Mouse (Mus musculus) frontal cortex, postnatal 36 days (tissue): ENCODE data around the gene Enpp5.

Experiments
- DNase-seq, 2 experiments: peaks; one replicate each; pipeline ENCODE4 v3.0.0; 2022; ENCODE audit warnings: low spot score in 2 of 2

Gene Enpp5

DNA sequence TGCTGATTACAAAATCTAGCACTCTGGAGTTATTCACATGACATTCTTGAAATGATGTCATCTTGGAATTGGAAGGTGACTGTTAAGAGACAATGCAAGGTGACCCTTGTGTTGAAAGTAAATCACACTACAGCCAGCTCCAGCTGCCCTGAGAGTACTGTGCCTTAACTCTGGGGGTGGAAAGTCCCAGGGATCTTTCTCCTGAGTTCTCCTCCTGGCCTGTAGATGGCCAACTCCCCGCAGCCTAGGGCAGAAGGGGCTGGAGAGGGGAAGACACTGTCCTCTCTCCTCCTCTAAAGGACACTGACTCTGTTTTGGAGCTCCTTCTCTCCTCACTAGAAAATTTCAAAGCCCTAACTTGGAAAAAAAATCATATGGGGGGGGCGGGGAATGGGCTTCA lies 12.9 kb downstream of the Enpp5 start:
- DNase-seq = no peak

DNA sequence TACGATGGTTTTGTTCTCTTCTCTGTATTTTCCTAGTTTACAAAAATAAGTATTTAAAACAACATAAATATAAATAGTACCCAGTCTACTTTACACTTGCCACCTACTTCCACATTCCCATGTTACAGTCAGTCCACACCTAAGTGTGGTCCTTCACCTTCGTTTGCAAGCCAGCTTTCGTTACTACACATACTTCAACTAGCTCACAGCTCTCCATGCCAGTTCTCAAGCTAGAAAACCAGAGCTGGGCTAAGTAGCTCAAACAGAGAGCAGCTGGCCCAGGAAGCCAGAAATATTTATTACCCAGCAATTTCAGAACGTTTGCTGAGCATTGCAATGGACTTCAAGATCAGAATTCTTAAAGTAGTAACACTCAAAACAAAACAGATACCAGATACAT lies 21.9 kb downstream of the Enpp5 start:
- no peak for DNase-seq

DNA sequence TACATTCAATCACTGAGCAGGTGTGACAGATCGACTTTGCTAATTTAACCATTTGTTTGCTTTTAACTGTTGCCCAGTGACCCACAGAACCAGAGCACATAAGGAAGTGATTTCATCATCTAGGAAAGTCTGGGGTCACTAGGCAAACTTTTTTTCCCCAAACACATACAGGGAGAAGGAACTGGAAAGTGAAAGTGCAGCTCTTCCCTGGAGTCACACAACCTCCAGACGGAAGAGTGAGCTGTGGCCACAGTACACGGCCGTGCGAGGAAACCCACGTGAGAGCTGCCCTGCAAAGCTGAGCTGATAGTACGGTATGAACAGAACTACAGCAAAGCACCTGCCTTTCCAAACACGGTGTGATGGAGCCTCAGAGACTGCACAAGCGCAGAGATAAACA lies 22.3 kb downstream of the Enpp5 start:
- no peak for DNase-seq

DNA sequence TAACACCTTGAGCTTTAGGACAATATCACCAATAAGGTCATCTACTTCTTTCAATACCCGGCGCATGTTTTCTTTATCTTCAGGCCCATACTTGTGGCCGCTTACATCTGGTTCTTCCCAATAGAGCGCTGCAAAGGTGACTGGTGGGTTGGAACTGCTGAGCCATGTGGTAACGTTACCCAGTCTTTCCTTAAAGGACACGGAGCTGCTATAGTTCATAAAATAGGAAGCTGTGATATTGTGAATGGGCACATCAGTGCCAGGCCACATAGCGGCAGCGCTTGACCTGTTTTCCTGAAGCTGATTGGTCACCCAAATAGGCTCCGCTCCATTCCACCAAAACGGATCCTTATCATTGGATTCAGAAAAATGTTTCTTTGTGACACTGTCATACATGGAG lies 23.3 kb downstream of the Enpp5 start:
- no peak for DNase-seq

DNA sequence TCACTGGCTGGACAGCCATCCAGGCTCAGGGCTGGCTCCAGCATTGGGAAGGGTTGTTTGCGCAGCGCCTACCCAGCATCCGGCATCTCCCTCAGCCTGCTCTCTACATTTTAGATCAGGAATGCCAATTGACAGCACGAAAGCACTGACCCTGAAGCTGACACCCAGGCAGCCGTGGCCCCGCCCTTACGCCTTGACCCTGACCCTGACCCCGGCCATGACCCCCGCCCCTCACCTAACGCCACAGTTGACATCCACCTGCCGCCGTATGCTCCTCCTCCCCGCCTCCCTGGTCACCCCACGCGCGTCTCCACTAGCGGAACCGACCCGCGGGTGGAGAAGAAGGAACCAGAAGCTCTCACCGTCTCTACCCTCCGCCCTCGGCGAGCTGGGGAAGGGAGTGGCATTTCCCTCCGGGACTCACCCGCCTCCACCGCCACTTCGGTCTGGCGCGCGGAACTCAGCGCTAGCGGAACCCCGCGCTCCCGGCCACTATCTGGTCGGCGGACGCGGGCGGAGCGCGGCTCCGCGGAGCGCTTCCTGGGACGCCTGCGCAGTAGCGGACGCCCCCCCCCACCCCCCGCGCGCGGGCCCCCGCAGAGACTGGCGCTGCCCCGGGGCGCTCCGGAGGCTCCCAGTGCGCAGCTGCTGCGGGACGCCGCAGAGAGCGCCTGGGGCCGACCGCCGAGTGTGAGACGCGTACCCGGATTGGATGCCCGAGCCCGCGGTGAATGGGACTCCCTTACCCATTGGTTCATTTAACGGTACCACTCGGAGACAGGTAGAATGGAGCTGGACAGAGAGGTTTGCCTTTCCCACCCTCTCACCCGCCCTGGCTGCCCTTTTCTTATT lies 26.9 kb downstream of the Enpp5 start, which contains the start of gene Enpp4:
Gene Enpp4 (minus strand): TSS at position 523 of the 852 bp plus-strand sequence.
- DNase-seq = peak; percentile 84 to 93

DNA sequence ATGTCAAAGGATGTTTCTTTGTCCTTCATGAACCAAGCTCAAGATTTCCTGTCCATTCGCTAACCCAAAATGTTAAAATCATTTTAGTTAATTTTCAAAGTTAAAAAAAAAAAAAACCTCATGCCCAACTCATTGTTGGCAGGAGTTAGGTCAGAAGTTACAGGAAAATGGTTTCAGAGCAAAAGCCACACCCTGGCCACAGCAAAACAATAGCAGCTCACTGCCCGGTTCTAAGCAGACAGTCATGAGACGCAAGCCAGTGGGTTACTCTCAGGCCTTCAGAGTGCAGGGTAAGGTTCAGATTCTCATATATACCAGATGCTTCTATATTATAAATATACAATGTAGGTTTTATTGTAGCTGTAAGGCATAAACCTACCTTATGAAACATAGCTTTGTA lies 29.7 kb downstream of the Enpp5 start:
- DNase-seq = no peak

DNA sequence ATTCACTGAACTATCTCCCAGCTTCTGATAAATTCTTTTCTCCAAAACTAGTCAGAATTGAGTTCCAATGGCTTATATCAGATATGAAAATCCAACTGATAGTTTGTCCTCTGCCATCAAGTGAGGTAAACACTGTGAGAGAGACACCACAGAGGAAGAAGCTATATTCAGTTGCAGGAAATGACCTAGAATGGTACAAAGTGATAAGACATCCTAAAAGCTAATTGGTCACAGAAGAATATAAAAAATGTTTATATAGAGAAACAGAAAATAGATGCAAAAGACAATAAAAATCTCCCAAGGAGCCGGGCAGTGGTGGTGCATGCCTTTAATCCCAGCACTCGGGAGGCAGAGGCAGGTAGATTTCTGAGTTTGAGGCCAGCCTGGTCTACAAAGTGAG lies 38.0 kb downstream of the Enpp5 start:
- DNase-seq = no peak

DNA sequence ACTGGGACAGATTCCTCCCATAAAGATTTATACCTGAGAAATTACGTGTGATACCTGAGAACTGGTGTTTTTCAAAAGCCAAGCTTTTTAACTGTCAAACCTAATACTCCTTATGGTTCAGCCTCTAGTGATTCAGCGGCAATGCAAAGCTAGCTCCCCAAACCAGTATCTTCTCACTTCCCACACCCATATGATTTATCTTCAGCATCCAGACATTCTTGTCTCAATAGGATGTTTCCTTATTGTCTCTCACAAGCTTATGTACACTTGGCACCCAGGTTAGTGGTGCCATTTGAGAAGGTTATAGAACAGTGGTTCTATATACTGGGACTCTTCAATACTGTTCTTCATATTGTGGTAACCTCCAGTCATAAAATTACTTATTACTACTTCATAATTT lies 39.1 kb downstream of the Enpp5 start:
- DNase-seq = no peak

DNA sequence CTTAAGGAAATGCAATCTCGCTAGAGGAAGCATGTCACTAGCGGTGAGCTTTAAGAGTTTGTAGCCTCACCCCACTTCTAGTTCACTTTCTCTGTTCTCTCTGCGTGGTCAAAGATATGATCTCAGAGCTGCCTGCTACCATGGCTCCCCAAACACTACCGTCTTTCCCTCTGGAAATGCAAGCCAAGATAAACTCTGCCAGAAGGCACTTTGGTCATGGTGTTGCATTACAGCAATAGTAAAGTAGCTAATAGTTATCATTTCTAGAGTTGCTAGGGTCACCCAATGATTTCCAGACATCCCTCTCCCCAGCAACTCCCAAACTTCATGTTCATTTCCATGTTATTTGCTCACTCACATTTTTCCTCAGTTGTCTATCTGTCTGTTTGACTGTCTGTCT lies 39.6 kb downstream of the Enpp5 start:
- no peak for DNase-seq

DNA sequence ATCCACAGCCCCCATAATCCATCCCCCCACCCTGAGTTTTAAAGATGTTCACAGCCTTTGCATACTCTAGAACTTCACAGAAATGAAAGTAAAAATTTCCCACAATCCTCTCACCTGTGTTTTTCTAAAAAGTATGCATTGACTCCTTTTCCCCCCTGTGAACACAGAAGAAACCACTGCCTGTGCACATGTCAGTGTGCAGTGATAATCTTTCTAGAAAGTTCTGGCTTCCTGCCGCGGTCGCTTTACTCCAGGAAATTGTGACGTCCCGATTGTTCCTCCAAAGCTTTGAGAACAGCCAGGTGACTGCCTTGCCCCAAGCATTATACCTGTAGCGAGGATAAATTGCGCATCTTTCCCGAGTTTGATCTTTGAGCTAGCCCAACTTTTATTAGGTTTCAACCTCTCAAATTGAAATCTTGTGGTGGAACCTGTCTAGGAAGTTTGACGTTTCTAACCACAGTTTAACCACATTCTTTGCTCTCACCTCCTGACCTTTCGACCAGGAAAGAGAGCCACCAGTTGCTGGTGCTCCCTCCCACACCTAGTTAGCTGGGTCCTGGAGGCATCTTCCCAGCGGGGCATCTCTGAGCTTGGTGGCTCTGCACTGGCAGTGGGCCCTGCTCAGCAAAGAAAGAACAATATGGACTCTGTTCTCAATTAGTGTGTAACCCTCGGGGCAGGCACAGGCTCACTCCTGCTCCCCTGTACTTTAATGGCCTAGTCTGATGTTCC lies 42.9 kb downstream of the Enpp5 start:
- no peak for DNase-seq

DNA sequence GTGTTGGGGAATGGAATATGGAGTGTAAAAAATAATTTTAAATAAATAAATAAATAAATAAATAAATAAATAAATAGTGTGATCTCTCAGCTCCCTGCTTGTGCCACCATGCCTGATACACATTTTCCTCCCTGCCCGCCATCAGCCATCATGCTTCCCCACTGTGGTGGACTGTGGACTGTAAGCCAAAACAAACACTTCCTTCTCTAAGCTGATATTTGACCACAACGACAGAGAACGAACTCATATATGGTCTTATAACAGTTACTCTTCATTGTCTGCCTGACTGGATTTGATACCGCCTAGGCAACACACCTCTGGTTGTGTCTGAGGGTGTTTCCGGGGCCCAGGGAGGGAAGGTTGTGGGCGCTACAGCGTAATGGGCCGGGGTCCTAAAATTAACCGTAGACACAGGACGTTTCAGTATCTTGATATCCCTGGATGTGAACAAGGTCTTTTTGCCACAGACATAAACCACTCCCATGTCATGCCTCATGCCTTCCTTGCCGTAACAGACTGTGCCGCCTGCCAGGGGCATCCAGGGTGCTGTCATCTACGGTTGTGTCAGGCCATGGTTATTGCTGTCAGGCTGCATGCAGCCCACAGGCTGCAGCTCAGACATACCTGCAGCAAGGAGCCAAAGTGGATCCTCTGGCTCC lies 50.6 kb downstream of the Enpp5 start:
- no peak for DNase-seq

DNA sequence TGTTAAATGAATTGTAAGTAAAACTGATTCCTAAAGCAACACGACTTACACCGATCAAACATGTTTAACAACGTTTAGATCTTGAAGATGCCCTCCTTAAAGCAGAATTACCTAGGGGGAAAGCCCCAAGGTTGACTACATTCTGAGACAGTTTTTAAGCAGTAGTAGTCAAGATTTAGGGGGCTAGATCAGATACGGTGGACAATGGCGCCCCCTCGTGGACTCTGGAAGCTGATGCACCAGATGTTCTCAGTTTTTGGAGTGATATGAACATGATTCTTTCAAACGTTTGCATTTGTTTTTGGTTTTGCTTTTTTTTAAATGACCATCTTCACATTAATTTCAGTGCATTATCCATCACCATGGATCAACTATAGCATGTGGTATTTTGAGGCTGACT lies 51.8 kb downstream of the Enpp5 start:
- peak; percentile 68 to 70 for DNase-seq

DNA sequence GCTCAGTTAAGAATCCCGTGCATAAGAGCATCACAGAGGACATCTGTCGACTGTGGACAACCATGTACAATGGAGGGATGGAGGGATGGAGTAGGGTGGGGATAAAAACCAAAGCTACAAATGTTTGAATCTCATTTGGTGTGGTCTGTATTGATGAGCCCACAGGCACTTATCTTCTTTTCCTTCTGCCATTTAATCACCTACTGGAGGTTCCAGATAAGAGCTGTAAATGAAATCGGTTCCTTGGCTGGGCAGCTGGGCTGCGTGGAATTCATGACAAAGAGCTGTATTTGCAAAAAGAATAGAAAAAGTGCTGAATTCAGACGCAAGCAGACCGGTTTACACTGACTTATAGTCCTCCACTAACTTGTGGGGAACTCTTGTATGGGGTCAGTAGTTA lies 55.5 kb downstream of the Enpp5 start:
- no peak for DNase-seq

DNA sequence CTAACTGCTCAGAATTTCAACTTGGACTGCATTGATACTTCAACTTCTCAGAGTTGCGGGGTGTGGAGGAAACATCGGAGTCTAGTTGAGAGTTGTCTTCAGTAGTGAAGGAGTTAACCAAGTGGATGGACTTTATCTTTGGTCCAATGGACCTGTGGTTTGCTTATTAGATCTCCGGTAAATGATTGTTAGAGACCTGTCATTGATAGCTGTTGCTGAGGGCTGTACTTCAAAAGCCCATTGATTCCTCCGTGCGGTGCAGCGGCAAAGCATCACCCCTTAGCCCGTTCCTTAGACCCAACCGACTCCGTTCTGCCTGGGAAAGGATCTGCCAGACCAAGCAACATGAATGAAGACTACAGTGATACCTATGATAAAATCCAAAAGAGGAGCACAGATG lies 55.9 kb downstream of the Enpp5 start:
- DNase-seq = no peak

DNA sequence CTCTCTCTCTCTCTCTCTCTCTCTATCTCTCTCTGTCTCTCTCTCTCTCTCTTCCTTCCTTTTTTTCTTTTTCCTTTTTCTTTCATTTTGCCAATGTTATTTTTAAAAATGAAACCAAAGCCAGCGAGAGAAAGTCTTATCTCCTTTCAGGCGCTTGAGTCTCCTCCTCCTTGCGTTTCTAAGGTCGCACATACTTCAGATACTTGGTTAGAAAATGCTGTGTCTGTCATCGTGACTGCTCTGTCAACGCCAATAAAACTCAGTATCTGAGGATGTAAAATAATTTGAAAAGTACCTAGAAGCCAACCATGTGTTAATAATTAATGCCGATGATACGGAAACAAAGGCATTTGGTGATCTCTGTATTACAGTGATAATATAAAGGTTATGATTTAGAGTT lies 57.4 kb downstream of the Enpp5 start:
- no peak for DNase-seq
